Mouse (Mus musculus): ENCODE data around the gene Pde2a.

Pde2a gene

DNA sequence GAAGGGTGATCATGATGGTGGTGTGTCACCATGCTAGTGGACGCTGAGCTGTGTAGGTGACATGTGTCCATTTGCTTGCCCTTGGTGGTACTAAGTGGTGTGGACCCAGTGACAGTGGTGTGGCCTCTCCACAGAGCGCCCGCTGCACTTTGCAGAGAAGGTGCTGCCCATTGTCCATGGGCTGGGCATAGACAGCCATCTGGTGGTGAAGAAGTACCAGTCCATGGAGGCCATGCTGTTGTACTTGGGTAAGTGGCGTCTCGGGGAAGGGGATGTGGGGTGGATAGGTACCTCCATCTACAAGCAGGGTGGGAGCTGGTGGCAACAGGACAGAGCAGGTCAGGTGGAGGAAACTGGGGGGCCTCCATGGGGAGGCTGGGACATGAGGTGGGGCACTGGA, 17.7 kb upstream of the Pde2a start:
- DNase-seq (ENCODE audit: low spot score), result no peak

DNA sequence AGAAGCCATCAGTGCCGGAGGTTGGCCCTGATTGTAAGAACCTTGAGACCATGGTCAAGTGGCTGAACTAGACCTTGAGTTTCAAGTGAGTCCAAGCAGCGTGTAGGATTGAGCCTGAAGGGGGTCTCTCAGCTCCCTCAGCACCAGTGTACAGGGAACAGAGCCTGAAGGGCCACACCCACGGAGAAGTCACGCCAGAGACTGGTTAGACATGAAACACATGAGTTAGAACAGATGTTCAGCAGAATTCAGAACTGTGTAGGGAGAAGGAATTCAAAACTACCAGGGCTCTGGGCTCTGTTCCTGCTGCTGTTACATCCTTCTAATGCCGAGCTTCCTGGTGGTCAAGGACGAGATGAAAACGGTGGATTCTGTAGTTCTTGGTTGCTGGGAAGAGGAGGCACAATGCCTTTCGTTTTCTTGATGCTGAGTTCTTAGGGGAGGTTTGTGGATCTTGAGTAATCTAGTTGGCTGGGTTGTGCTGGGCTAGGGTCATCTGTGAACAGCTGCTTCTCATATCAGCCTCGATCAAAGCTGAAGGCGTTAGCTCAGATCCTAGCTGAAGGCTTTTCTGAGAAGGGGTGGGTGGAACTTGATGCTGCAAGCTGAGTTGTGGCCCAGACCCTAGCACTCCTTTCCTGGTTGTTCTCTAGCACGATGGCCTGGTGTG, 11.1 kb upstream of the Pde2a start, which contains the start of gene Gm45837:
Gene Gm45837, plus strand, starts transcription at position 620 of the 670 bp plus-strand sequence.
- DNase-seq (ENCODE audit: low spot score), result no peak

DNA sequence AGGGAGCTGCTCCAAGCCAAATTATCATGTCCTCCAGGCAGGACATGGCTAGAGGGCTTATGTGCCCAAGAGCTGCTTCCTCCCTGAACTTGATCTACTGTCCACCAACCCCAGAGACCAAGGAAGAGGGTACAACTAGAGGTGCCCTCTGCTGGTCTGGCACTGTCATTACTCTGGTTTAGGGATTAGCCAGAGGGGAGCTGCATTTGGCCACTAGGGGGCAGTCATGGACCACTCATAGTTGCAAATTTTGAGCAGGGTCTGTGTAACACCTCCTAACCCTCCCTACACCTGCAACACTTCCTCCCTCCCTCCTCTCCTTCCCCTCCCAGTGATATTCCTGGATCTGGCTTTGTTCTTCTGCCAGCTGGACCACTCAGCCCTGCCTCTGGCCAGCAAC, 8.7 kb upstream of the Pde2a start:
- DNase-seq (ENCODE audit: low spot score), result peak; percentile 81

DNA sequence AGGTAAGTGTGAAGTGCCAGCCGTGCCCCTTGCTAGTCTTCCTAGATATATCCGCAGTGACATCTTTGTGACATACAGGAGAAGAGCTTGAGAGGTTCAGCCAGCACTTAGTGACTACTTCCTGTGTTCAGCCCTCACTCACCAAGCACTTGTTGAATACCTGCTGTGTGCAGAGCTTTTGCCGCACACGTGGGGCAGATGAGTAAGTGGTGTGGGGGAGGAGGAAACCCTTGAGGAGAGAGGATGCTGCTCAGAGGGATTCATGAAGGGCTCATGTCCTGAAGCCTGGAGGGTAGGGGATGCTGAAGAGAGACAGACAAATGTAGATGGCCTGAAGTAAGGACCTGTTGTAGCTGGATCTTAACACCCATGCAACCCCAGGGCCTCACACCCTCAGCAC, 7.3 kb upstream of the Pde2a start:
- no peak for DNase-seq (ENCODE audit: low spot score)

- no peak for DNase-seq (ENCODE audit: low spot score)
Observed at GRCm38 (mm10) chr7:101414661-101415511, 6.6 kb upstream of the Pde2a start.

DNA sequence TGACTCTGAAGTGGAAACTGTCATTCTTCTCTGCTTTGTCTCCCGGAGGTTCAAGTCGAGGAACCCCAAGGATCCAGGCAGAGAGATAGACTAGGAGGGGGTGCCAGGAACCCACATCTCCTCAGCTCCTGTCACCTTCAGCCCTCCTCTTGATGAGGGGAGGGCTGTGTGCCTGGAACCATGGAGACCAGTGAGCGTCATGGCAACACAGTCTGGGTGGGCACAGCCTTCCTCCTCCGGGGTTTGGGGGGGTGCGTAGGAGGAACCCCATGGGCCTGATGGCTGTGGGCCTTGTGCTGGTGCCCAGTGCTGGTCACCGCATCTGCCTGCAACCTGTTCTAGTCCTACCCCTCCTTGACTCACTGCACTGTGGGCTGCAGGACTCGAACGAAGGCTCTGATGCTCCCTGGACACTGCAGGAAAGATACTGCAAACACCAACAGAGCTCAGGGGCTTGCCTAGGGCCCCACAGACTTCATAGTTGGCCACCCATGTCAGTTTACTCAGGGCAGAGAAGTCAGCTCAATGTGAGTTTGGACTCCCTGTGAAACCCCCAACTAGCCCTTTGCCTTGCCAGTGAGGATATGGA, 5.9 kb upstream of the Pde2a start:
- no peak for DNase-seq (ENCODE audit: low spot score)

GRCm38 (mm10) chr7:101416391-101416790, 5.1 kb upstream of the Pde2a start:
- no peak for DNase-seq (ENCODE audit: low spot score)

DNA sequence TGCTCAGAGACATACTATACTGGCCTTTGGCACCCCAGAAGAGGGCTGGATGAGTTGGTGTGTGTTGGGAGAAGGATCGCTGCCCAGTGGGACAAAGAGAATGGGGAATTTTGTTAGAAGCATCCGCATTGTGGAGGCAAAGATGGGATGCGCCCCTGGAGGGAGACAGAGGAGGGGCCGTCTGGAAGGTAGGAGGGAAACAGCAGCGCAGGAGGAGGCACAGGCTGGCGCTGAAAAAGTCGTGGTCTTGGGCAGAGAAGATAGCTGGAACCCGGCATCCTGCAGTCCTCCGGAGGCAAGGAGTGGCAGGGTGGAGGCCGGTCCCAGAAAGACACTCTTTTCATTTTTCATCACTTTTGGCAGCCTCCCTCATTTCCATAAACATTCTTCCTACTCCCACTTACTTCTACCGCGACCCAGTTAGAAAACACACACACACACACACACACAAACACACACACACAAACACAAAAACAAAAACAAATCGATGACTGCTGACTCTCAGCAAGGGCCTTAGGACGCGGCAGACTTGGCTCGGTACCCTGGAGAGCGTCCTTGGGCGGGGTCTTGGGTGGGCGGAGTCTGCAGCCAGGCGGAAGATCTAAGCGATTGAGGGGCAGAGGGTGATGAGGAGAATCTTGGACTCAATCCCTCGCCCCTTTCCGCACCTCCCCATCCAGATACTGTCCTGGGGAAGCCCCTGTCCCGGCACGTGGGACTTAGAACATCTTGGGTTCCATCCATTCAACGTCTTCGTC, 2.3 kb upstream of the Pde2a start:
- no peak for DNase-seq (ENCODE audit: low spot score)

GRCm38 (mm10) chr7:101422069-101422468, 578 bp downstream of the Pde2a start:
- no peak for DNase-seq (ENCODE audit: low spot score)

GRCm38 (mm10) chr7:101422646-101423045, 1.2 kb downstream of the Pde2a start:
- peak; percentile 9 for DNase-seq (ENCODE audit: low spot score)

- DNase-seq (ENCODE audit: low spot score), result no peak
Observed at GRCm38 (mm10) chr7:101423970-101424369, 2.5 kb downstream of the Pde2a start.

- DNase-seq (ENCODE audit: low spot score), result no peak
Observed at GRCm38 (mm10) chr7:101426692-101427091, 5.2 kb downstream of the Pde2a start.

- DNase-seq (ENCODE audit: low spot score), result peak; percentile 41
Observed at GRCm38 (mm10) chr7:101427736-101428135, 6.2 kb downstream of the Pde2a start.

GRCm38 (mm10) chr7:101435038-101435437, 13.5 kb downstream of the Pde2a start:
- no peak for DNase-seq (ENCODE audit: low spot score)

DNA sequence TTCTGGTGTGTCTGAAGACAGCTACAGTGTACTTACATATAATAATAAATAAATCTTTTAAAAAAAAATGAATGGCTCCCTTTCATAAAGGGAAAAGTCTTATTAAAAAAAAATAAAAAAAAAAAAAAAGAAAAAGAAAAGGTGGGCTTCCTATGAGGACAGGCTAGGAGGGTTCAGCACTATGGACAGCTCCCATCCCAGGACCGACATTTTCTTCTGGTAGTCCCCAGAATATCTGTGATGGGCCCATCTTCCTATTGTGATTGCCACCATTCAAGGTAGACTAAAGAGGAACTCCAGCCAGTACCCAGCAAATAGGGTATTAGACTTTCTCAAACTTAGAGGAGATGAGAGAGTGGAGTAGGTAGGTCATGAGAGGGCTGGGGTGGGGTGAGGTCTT, 16.4 kb downstream of the Pde2a start:
- DNase-seq (ENCODE audit: low spot score), result no peak

DNA sequence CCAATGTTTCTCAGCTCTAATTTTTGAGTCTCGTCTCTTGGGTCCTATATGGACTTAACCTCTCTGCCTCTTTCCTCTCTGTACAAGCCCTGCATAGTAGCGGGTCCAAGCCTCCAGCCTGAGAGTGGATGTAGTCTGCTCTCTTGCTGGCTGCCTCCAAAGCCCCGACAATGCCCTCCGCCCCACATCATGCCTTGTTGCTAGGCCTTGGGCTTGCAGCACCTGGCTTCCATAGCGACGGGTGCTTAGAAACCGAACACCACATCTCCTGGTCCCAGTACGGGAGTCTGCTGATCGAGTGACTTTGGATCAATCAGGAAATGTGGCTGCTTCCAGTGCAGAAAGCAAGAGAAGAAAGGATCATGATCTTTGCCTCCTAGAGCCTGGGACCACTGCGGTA, 21.6 kb downstream of the Pde2a start:
- DNase-seq (ENCODE audit: low spot score), result no peak

DNA sequence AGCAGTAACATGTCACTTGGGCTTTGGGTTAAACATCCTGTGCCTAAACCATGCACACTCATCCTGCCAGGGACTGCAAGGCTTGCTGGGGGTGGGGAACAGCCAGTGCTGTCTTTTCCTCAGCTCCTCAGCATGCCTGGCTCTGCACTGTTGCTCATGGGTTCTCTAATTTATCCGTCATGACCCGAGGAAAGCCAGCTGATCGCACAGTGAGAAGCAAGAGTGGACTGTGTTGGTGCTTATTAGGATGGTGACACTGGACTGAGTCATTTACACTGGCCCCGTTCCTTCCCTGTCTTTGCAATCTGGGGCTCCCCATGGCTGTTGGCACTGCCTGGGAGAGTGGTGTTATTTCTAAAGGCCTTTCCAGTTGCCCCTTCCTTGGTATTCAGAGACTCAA, 22.7 kb downstream of the Pde2a start:
- no peak for DNase-seq (ENCODE audit: low spot score)

- DNase-seq (ENCODE audit: low spot score), result no peak
Observed at GRCm38 (mm10) chr7:101449855-101450254, 28.4 kb downstream of the Pde2a start.

GRCm38 (mm10) chr7:101450422-101451401, 29.2 kb downstream of the Pde2a start:
- peak; percentile 84 for DNase-seq (ENCODE audit: low spot score)

DNA sequence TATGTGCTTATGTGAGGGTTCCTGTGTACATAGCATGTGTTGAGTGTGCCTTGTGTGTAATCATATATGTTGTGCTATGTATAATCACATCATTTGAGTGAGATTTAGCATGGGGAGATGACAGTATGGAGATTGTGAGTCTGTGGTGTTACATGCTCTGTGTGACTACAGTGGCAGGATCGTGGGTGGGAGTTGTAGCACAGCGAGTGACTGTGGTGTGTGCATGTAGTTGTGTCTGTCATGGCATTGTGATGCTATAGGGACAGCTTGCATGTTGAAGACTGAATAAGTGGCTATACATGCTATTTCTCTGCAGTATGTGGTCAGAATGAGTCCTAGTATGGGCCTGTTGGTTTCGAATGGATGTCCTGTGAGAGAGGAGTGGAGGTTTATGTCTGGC, 31.2 kb downstream of the Pde2a start:
- no peak for DNase-seq (ENCODE audit: low spot score)

DNA sequence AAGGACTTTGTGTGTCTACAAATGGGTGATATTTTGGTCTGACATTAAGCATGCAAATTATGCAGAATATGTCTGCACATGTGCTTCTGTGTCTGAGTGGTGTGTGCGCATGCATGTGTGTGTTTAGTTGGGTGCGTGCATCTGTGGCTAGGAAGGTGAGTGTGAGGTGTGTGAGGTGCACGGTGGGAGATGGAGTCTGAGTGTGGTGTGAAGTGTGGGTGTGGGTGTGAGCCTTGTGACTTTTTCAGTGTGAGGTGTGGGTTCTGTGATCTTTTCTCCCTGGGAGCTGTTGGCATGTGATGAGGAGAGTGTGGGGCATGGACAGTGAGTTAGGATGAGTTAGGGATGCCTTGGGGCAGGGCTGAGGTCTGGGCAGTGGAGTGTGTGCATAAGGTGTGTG, 31.8 kb downstream of the Pde2a start:
- DNase-seq (ENCODE audit: low spot score), result peak; percentile 35
